Mouse (Mus musculus): ENCODE results near the gene Bmpr1b.

The Bmpr1b gene

GRCm38 (mm10) chr3:142113208-142113607 is 56.0 kb downstream of the Bmpr1b start:
- CTCF ChIA-PET = no interaction called here

DNA sequence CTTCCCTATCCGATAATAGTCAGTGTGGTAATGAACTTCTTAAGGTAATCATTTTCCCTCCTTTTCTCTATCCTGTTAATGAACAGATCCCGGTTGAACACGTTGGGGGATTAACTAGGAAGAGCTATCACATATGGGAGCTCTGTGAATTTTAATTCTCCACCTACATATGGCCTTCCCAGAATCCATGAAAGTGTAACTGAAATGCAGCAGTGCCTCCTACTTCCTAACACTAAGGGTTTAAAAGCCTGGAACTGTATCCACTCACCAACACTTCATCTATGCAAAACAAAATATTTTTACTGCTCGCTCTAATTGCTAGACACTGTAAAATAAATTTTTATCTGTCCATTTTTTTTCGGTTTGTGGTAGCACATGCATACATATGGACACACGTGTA is 63.0 kb downstream of the Bmpr1b start:
- CTCF ChIA-PET = no interaction called here

DNA sequence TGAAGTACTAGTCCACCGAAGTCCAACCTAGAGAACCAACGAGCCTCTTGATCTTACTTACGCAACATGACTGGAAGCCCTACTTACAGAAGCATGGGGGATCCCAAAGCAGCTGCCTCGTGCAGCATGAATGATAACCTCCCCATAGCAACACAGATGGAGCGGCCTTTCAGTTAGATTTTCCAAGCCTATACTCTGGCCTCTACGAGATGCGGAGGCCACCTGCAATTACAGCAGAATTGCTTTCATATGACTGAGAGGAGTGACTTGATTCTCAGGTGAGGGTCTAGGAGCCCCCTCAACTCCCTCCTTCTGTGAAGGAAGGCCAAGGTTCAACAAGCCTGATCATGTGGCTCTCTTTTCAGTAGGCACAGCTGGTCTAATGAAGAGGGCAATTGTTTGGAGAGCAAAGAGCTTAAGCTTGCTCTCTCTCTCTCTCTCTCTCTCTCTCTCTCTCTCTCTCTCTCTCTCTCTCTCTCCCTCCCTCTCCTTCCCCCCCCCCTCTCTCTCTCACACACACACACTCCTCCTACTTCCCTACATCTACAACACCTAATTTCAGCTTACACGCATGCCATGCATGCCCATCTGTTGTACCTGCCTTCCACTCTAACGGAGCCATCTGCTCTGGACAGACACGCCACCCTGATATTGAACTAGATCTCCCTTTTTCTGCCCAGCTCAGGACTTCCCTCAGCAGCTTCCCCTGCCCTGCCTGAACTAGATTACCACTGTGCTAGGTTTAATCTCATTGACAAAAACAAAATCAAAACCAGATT is 65.0 kb downstream of the Bmpr1b start:
- CTCF ChIA-PET = no interaction called here

DNA sequence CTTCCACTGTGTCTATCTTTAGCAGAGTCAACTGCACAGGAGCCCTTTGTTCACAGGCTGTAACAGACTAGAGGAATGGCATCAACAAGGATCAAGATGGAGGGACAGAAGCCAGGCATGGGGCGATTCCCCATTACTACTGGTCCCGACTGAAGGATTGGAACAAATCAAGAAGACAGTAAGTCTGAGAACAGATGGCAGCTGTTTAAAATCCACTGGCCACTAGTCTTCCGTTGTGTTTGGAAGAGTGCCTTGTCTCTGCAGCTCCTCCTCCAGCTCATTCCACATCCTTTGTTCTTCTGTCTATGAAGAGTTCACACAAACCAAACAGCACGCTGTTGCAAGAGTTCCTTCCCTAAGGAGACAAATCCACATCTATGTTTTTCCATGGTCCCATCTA is 65.6 kb downstream of the Bmpr1b start:
- CTCF ChIA-PET = no interaction called here

DNA sequence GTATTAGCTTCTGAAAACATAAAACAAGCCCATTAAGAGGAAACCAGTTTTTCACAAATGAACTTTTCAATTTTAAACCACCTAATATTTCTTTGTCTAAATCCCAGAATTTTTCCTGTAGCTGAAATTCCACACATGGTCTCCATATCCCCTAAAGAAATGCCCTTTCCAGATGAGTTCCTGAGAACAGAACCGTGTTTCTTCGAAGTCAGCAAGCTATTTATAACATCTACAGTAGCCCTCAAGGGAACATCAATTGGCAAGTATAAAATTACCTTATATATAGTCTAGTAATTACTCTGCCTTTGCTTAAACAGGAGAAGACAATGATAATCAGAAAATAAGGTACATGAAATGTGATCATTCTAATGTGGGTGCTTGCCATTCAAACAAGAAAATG is 70.1 kb downstream of the Bmpr1b start:
- CTCF ChIA-PET = no interaction called here

DNA sequence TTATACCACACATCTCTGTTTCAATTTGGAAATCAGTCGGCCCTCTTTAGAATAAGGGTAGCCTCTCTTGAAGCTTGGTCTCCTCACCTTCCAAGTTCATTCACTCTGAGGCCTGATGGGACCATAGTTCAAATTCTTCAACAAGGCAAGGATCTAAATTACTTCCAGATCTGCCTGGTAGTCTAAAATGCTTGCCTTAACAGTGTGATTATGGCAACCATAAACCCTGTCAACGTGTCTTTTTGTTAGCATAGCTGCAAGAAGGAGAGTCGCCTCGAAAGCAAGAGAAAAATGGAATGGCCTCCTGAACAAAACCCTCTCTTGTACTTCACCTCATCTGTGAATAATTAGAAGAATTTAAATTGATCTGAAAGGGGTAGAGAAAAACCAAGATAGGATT is 75.2 kb downstream of the Bmpr1b start:
- CTCF ChIA-PET = no interaction called here

GRCm38 (mm10) chr3:142089684-142090083 is 79.5 kb downstream of the Bmpr1b start:
- CTCF ChIA-PET = no interaction called here

DNA sequence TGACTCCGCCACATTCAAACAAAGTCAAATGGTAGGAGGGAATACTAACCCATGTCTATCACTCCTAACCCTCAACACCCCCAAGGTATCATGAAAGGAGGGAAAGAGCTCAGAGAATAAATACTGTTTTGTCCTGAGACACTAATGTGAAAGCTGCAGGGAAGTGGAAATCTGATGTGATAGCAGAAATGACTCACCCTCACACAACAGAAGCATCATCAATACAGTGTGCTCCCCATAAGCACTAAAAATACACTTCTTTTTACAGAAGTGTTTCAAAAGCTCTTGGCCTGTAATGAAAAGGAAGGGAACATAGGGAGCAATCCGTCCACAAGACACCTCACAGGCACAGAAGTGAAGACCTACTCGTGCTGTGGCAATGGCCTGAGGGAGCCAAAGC is 83.3 kb downstream of the Bmpr1b start:
- CTCF ChIA-PET = no interaction called here

- CTCF ChIA-PET = no interaction called here
Observed at GRCm38 (mm10) chr3:142084091-142084490, 85.1 kb downstream of the Bmpr1b start.

- CTCF ChIA-PET = no interaction called here
Observed at GRCm38 (mm10) chr3:142077723-142078302, 91.4 kb downstream of the Bmpr1b start.

- CTCF ChIA-PET = no interaction called here
Observed at GRCm38 (mm10) chr3:142071601-142072000, 97.6 kb downstream of the Bmpr1b start.

DNA sequence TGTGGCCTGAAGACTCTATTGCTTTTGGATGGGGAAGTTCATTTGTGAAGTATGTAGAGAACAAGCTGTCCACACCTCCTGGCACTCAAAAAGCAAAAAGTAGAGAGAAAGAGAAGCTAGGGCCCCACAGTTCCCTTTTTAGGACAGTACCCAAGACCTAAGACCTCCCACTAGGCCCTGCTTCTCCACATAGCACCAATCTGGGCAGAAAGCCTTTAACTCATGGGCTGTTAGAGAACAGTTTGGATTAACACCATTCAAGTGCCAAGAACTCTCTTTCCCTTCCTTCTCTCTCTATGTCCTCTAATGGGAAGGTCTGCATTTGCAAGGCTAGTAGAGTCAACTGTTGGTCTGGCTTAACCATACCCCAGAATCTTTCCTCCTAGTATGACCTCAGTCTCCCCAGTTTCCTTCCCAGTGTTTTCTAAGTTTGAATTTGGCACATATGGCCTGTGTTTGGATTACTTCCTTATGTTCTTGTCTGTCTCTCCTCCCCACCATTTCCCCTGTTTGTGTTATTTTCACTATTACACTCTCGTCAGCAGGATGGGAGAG is 102.4 kb downstream of the Bmpr1b start:
- CTCF ChIA-PET = no interaction called here

DNA sequence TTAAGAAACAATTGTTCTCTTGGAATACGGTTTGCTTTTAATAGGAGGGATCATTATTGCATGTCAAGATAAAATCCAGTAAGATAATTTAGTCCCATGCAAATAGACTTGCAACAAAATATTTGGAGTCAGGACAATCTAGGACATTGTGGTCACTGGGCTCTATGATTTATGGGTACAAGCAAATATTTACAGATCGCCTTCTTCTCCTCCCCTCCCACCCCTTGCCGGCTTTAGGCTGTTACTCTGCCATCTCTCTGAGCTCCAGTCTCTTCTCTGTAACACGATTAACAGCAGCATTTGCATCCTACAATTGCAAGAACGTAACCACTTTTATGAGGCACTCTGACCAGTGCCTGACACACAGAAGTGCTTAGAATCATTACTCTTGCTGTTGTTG is 104.1 kb downstream of the Bmpr1b start:
- CTCF ChIA-PET = no interaction called here

DNA sequence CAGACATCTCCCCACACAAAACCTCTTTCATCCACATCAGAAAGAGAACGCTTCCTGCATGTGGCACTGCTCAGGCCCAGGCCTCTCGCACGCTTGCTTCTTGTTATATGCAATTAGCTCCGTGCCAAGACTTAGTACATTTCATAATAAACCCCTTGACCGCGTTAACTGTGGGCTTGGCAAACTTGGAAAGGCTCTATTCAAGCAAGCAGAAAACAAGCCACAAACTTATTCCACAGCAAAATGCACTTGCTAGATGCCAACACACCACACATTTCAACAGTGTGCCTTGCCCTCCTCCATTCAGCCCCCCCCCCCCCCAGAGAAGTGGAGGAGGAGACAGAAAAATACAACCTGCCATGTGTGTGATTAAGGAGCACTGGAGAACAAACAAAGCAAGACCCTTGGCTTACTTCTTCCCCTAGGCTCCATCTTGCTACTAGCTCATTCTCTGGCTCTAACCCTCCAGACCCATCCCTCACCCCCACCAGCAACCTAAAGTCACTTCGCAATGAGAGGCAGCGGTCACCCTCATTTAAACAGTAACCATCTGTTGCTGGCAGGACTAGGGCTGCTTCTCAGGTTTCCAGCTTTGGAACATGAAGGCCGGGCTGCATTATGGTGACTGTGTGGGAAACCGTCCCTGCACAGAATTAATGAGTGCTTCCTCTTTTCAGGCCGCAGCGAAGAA is 105.5 kb downstream of the Bmpr1b start:
- CTCF ChIA-PET = no interaction called here

- CTCF ChIA-PET = no interaction called here
Observed at GRCm38 (mm10) chr3:142061267-142061666, 108.0 kb downstream of the Bmpr1b start.

DNA sequence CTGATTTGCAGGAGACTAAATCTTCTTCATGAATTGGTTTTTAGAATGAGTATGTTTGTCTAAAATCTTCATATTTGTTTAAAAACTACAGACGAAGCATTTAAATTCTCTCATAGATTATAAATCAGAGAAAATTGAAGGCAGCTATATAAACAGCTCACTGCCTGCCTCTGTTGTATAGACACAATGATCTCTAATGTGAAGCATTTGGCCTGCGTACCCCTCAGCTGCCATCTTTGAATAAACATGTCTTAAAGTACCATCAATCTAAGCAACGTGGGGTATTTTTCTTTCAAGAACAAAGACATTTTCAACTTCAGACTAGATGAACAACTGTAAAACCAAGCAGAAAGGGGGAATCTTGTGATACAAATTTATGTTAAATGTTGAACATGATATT is 109.3 kb downstream of the Bmpr1b start:
- CTCF ChIA-PET = no interaction called here

GRCm38 (mm10) chr3:142050681-142051080 is 118.5 kb downstream of the Bmpr1b start:
- CTCF ChIA-PET = no interaction called here

DNA sequence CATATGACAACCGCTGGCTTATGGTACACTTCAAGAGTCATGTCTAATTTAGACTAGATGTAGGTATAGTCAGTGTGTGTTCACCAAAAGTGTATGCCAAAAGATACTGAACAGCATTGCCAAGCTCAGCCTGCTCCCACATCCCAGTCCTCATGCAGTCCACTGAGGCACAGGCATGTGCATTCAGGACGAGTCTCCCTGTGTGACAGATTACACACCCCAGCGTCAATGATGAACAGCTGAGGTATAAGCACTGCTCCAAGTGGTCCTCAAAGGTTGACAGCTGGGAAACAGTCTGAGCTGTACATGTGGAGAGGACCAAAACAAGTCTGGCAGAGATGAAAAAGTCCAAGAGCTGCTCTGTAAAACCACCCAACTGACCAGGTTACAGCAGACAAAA is 119.6 kb downstream of the Bmpr1b start:
- CTCF ChIA-PET = no interaction called here

DNA sequence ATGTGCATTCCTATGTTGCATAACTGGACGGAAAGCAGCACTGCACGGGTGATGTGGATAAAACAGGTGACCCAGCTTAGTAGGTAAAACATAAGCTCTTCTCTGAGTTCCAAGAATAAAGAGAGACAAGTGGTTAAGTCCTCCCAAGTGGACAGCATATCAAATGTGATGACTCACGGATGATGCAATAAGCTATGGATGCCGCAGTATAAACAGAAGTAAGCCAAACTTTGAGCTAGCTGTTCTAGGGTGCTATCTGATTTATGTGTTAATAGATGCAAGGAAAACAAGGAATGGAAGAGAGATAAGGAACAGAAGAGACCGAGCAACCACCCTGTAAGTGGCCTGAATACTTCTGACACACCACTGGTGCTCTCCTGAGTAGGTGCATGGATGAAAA is 120.1 kb downstream of the Bmpr1b start:
- CTCF ChIA-PET = no interaction called here

DNA sequence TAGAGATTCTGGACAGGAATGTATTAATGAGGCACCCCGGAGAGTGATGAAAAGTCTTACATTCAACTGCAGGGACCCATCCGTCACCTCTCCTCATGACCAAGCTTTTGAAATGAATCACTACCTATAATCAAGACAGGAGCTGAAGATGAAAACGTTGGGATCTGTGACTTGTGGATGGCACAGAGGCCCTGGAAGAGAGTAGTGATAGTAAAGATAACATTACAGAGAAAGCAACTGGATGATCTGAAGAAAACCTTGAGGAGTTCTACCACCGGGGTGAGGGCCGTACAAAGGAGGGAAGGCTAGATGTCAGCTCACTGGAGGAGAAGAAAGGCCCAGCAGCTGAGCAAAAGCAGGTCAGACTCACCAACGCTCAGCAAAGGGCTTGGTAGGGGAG is 120.7 kb downstream of the Bmpr1b start:
- CTCF ChIA-PET = no interaction called here

GRCm38 (mm10) chr3:142043463-142043862 is 125.8 kb downstream of the Bmpr1b start:
- CTCF ChIA-PET = no interaction called here

GRCm38 (mm10) chr3:142043006-142043405 is 126.2 kb downstream of the Bmpr1b start:
- CTCF ChIA-PET = no interaction called here

DNA sequence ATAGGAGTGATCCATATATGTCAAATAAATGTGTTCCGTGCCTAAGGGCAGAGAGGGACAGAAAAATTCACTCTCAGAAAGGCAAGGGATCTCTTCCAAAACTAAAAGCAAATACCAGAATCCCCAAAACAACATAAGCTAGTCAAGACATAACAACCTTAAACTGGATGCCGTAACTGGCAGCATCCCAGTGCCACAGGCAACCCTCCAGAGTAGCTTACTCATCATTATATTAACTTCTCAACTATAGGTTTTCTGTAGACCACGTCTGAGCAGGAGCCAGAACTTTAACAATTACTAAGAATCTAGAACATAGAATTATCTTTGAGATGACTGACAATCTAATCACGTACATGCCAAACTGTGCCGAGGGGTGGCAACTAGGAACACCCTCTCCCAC is 128.9 kb downstream of the Bmpr1b start:
- CTCF ChIA-PET = no interaction called here

All from spleen, embryonic (tissue).